15 mouse cellular contexts compared by ENCODE assay signal in the genomic region with DNA sequence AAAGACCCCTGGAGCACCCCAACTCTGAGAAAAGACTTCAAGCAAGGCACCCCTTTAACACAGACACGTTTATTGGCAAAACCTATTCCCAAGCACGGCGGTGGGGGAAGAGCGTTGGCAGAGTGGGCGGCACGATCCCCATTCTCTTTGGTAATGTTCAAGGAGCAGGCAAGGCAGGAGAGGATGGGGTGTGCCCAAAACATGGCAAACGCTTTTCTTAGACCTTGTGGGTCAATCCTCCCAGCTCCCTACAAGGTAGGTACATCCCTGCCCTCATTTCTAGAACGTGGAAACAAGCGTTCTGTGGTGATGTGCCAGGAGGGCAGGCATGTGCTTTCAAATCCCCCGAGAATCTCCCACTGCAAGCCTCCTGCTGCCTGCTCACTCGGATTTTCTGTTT. TPM values are rescaled to one million over a fixed set of nuclear protein-coding genes. Genes with fewer than 3 reads are reported as not detected.
"Had no signal": no experiment of that assay in that cellular context is flagged by ENCODE, and none has a peak within 500 bp of the region (broad histone marks: within the 10 kb centered on the region; RNA-seq: fewer than 3 reads in every experiment).

No protein-coding gene starts in this region.

- H3K4me1 ChIP-seq: midbrain, embryonic 13.5 days; stomach, embryonic 15.5 days had no signal

- H3K27me3 ChIP-seq: midbrain, embryonic 13.5 days; stomach, embryonic 15.5 days had no signal

- H3K4me3 ChIP-seq: layer of hippocampus, adult 2 months; limb, embryonic 10.5 days; midbrain, embryonic 13.5 days; stomach, embryonic 15.5 days had no signal

- H3K9ac ChIP-seq: midbrain, embryonic 13.5 days; stomach, embryonic 15.5 days had no signal

- H3K27ac ChIP-seq: layer of hippocampus, adult 2 months; limb, embryonic 10.5 days; midbrain, embryonic 13.5 days; stomach, embryonic 15.5 days had no signal

- H3K4me2 ChIP-seq: midbrain, embryonic 13.5 days; stomach, embryonic 15.5 days had no signal

- DNase-seq: kidney, adult 11 months; kidney, postnatal 10 days; kidney, postnatal 4 days; lung, adult 2 months; lung, postnatal 36 days; right cerebral cortex, postnatal 14 days; thymus, adult 18-20 months; thymus, postnatal 14 days had no signal

- H3K9me3 ChIP-seq: limb, embryonic 10.5 days; midbrain, embryonic 13.5 days; stomach, embryonic 15.5 days had no signal

- H3K36me3 ChIP-seq: limb, embryonic 10.5 days; midbrain, embryonic 13.5 days; stomach, embryonic 15.5 days had no signal

- ATAC-seq: lung, postnatal 0 days; midbrain, embryonic 13.5 days had no signal

RNA-seq across cellular contexts. Expression of gene Slc4a1, which starts 17.2 kb away (rescaled TPM):
- polyA plus RNA-seq: urinary bladder, adult 2 months had no signal

RNA-seq across cellular contexts. Expression of gene Rundc3a, which starts 44.4 kb away (rescaled TPM):
- total RNA-seq: megakaryocyte progenitor cell, adult 5-6 weeks had no signal
